Mouse (Mus musculus) E14TG2a.4 (cell line): ENCODE data around the gene Lctl.

ENCODE experiments used
- H3K27me3 ChIP-seq: 2 replicates; pipeline ENCODE4 v1.6.1; 2014; ENCODE audit warnings: low read length, control low read depth; ENCODE audit not compliant: insufficient read depth
- H3K36me3 ChIP-seq: 2 replicates; pipeline ENCODE4 v1.6.1; 2014; ENCODE audit warnings: low read length, control low read depth; ENCODE audit not compliant: insufficient read depth
- H3K4me1 ChIP-seq: replicated peaks from 2 replicates; pipeline ENCODE4 v1.6.1; 2014; ENCODE audit warnings: low read depth, low read length, control low read depth
- H3K4me3 ChIP-seq: replicated peaks from 2 replicates; pipeline ENCODE4 v1.5.1; 2014; ENCODE audit warnings: mild to moderate bottlenecking, low read length
- H3K9me3 ChIP-seq: 2 replicates; pipeline ENCODE4 v1.6.1; 2014; ENCODE audit warnings: low read length, control low read depth
- CTCF ChIP-seq: conservative IDR thresholded peaks from 2 replicates; pipeline ENCODE4 v1.5.1; 2014; ENCODE audit warnings: low read length
- NANOG ChIP-seq: IDR thresholded peaks from 2 replicates; pipeline ENCODE4 v1.6.1; 2014; ENCODE audit warnings: borderline replicate concordance, low read length, mixed read lengths
- POU5F1 ChIP-seq: IDR thresholded peaks from 2 replicates; pipeline ENCODE4 v1.6.1; 2014; ENCODE audit warnings: low read length, borderline replicate concordance

Gene Lctl

DNA sequence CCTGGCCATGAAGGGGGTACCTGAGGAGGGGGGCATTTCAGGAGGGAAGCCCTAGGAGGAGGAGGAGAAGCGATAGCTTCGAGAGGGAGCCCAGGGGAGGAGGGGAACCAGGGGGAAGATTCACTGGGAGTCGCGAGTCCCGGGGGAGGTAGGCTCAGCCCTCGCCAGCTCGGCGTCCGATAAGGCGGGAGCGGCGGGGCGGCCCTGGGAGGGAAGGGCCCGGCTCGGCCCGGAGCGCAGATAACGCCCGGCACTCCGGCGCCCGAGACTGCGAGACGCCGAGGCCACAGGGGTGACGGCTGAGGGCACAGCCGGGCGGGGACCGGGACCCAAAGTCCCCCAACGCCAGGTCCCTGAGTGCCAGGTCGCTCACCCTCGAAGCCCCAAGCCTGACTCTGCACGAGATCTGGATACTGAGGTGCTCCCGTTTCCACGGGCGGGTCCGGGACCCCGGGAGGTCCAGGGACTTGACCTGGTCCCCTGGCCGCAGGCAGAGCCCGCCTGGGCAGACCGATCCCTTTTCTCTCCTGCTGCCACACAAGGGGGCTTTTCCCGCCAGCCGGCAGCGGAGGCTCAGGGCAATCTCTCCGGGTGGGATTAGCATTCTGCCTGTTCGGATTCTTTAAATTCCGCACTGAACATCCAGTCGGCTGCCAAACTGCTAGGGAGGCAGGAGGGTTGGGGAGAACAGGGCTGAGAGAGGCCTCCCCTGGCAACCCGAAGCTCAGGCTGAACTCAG lies 32.1 kb upstream of the Lctl start:
- TF ChIP-seq NANOG, result no peak
- no peak for TF ChIP-seq CTCF
- no peak for TF ChIP-seq POU5F1
- H3K4me1 ChIP-seq, result peaks cover 69% of the 10 kb centered on the region

GRCm38 (mm10) chr9:64085976-64086375 lies 31.0 kb upstream of the Lctl start:
- Histone ChIP-seq H3K4me3 (no peak overlapping the region; the same call in 1 of the 2 replicates), H3K9me3 (no peaks in the 10 kb centered on the region), H3K27me3 (peaks cover 38% of the 10 kb centered on the region), H3K4me1 (peaks cover 60% of the 10 kb centered on the region), H3K36me3 (no peaks in the 10 kb centered on the region)
- TF ChIP-seq NANOG (no peak), CTCF (no peak), POU5F1 (no peak)

More for the DNA sequence above, 32.1 kb upstream of the Lctl start:
- Histone ChIP-seq H3K4me3 (peak overlapping the region; percentile 74), H3K9me3 (no peaks in the 10 kb centered on the region), H3K27me3 (peaks cover 38% of the 10 kb centered on the region), H3K36me3 (no peaks in the 10 kb centered on the region)

DNA sequence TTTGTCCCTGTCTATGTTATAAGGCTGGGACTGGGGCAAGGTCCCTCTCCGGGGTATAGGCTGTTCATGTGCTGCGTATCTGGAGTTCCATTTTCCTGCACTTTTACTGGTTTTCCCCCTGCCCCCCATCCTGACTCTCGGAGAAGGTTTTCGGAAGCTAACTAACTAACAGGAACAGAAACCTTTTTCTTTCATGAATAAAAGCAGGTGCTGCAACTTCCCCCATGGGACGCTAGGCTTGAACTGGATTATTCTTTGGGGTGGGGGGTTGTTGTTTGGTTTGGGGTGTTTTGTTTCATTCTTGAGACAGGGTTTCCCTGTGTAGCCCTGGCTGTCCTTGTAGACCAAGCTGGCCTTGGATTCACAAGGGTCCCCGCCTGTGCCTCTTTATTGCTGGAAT lies 30.4 kb upstream of the Lctl start:
- 0 out of 2 replicates have a peak overlapping the region, but pooled peaks have one; percentile 17 for H3K4me3 ChIP-seq
- no peak for TF ChIP-seq CTCF
- no peak for TF ChIP-seq NANOG
- no peak for TF ChIP-seq POU5F1
- H3K9me3 ChIP-seq, result no peaks in the 10 kb centered on the region
- no peaks in the 10 kb centered on the region for H3K36me3 ChIP-seq
- peaks cover 35% of the 10 kb centered on the region for H3K27me3 ChIP-seq
- H3K4me1 ChIP-seq, result peaks cover 56% of the 10 kb centered on the region

DNA sequence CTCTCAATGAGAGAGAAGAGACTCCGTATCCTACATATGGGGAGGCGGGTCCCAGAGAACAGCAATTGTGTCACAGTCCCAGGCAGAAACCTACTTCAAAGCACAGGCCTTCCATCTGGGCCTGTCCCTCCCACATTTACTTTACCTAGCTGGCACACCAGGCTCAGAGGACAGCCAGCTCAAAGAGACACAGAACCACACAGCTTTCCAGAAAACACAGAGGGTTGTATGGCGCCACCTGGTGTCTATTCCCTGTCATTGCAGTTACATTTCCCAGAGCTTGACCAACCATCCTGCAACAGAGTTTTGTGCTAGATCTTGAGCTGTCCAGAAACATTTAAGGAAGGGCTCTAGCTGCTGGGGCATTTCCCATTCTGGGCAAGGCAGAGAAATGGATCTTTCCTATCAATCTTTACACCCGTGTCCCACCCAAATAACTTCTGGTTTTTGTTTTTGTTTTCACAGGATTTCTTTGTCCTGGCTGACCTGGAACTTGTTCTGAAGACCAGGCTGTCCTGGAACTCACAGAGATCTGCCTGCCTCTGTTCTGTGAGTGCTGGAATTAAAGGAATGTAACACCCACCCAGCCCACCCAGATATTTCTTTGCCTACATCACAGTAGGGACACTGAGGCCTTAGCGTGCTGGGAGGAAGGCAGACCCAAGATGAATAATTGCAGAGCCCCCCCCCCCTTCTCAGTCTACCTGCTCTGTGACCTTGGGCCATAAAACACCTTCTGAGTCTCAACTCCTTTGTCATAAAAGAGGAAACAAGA lies 29.3 kb upstream of the Lctl start:
- Histone ChIP-seq H3K4me1 (peaks cover 56% of the 10 kb centered on the region), H3K9me3 (no peaks in the 10 kb centered on the region), H3K36me3 (no peaks in the 10 kb centered on the region), H3K4me3 (0 out of 2 replicates have a peak overlapping the region, but pooled peaks have one; percentile 17), H3K27me3 (peaks cover 33% of the 10 kb centered on the region)
- TF ChIP-seq NANOG (no peak), CTCF (peak; percentile 88), POU5F1 (no peak)

GRCm38 (mm10) chr9:64088346-64088745 lies 28.6 kb upstream of the Lctl start:
- peaks cover 56% of the 10 kb centered on the region for H3K4me1 ChIP-seq
- 0 out of 2 replicates have a peak overlapping the region, but pooled peaks have one; percentile 13 for H3K4me3 ChIP-seq
- no peaks in the 10 kb centered on the region for H3K36me3 ChIP-seq
- TF ChIP-seq NANOG, result no peak
- TF ChIP-seq POU5F1, result no peak
- TF ChIP-seq CTCF, result no peak
- H3K9me3 ChIP-seq, result no peaks in the 10 kb centered on the region
- H3K27me3 ChIP-seq, result peaks cover 28% of the 10 kb centered on the region

DNA sequence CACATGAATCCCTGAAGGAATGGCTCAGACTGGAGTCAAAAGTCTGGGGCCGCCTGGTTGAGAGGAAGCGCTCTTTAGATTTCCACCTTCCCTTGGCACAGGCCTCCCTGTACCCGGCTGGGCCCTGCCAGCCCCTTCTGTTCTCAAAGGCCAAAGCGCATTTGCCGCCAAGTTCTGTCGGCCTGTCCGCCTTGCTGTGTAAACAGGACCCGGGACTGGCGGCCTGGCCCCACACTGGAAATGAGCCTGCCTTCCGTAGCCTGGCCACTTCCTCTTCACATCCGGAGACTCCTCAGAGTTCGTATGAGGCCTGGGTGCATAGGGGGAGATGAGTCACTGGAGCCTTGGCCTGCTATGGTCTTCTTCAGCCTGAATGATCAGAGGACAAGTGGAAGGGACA lies 27.9 kb upstream of the Lctl start:
- peak overlapping the region; percentile 48 for H3K4me3 ChIP-seq
- H3K27me3 ChIP-seq, result peaks cover 23% of the 10 kb centered on the region
- H3K4me1 ChIP-seq, result peaks cover 53% of the 10 kb centered on the region
- H3K36me3 ChIP-seq, result no peaks in the 10 kb centered on the region
- no peaks in the 10 kb centered on the region for H3K9me3 ChIP-seq
- TF ChIP-seq NANOG (no peak), CTCF (no peak), POU5F1 (no peak)

- peaks cover 14% of the 10 kb centered on the region; the same call in 1 of the 2 replicates for H3K27me3 ChIP-seq
- H3K36me3 ChIP-seq, result no peaks in the 10 kb centered on the region
- peaks cover 22% of the 10 kb centered on the region for H3K4me1 ChIP-seq
- no peaks in the 10 kb centered on the region for H3K9me3 ChIP-seq
- TF ChIP-seq CTCF, result no peak
- H3K4me3 ChIP-seq, result no peak overlapping the region
Observed at GRCm38 (mm10) chr9:64094083-64094482, 22.9 kb upstream of the Lctl start.

GRCm38 (mm10) chr9:64098282-64098681 lies 18.7 kb upstream of the Lctl start:
- Histone ChIP-seq H3K4me3 (no peak overlapping the region), H3K4me1 (peaks cover 26% of the 10 kb centered on the region), H3K27me3 (peaks cover 18% of the 10 kb centered on the region; the same call in 1 of the 2 replicates), H3K36me3 (no peaks in the 10 kb centered on the region), H3K9me3 (no peaks in the 10 kb centered on the region)
- TF ChIP-seq CTCF (no peak), POU5F1 (no peak), NANOG (no peak)
